Mouse (Mus musculus) gastrocnemius, postnatal 36 days (tissue): ENCODE measurements around the gene Cox4i2. TPM values are rescaled to one million over a fixed set of nuclear protein-coding genes. Genes with fewer than 3 reads are reported as not detected.

ENCODE experiments used
- DNase-seq, 2 experiments: peaks; one replicate each; pipeline ENCODE4 v3.0.0; 2022
- intact Hi-C: fragments of 180-260 bp; cut with DNase I; formaldehyde crosslinking; loops from one replicate; pipeline ENCODE4 v1.15.1; 2025
- total RNA-seq, 2 experiments: library from RNA; stranded (reverse); gene quantifications; 2 replicates each; pipeline ENCODE4 v1.2.3; 2021

Gene Cox4i2
- total RNA-seq, 2 experiments from 2014 or later, result 2.9 TPM

DNA sequence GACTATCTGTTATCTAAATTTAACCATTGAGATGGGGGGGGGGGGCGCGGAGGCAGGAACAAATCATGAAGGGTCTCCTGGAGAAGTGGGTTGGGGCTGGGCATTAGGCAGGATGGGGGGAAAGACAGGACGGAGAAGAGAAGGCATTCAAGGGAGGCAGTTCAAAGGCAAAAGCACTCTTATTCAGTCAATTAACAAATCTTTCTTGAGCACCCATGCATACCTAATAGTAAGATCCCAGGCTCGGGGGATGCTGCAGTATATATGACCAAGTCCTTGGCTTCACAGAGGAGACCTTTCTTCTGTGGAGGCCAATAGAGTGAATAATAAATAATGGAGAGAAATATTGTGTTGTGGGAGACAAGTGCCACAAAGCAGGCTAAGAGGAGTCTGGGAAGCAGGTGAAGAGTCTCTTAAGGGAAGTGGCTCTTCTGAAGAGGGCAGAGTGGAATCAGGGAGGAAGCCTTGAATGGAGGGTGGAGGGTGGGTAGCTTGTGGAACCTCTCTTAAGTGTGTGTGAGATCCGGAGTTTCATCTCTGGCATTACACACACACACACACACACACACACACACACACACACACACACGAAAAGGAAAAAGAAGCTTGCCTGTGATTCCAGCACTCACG, 11.2 kb downstream of the Cox4i2 start:
- no peak for DNase-seq
- intact Hi-C loops, result loop anchor here (2.0 kb wide), 1 partner anchor 66 kb away; no protein-coding TSS in a partner anchor

GRCm38 (mm10) chr2:152766387-152767123, 12.6 kb downstream of the Cox4i2 start:
- intact Hi-C loops, result loop anchor here (2.0 kb wide), 1 partner anchor 62 kb away; no protein-coding TSS in a partner anchor
- peak; percentile 92 to 95 for DNase-seq

DNA sequence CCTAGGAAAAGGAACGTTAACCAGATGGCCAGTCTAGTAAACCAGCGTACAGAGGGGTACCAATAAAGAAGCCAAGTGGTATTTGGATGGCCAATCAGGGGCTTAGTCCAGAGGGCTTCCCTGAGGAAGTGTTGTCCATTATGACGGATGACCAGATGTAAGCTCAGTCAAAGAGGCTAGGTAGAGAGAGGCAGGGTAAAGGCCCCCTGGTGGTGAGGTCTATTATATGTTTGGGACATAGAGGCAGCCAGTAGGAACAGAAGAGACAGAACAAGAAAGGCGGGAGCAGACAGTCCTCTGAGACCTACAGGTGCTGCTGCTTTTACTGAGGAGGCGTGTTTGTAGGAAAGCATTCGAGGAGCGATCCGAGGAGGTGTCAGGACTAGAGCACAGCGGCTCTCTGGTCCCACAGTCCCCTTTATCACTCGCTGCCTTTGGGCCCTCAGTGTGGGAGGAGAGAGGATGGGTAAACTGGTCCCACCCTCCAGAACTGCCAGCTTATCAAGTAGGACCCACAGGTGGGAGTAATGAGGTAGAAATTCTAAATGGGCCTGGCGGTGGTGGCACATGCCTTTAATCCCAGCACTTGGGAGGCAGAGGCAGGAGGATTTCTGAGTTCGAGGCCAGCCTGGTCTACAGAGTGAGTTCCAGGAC, 13.8 kb downstream of the Cox4i2 start:
- intact Hi-C loops, result loop anchor here (2.0 kb wide), 1 partner anchor 61 kb away; no protein-coding TSS in a partner anchor
- peak in 1 of 2 experiments; percentile 44 for DNase-seq

DNA sequence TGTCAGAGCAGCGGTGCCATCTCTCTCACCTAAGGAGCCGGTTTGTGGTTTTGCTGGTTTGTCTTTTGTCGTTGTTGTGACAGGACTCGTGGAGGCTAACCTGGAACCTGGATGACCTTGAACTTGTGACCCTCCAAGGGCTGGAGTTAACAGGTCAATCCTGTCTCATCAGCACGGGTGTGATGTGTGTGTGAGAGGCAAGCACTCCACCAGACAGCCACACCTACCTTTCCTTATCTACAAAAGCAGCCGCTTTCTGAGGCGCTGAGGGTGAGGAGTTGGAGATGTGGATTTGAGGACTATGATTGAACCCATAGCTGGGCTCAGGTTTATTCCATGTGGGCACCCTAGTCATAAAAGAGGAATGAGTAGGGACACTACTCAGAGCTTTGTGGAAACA, 15.7 kb downstream of the Cox4i2 start:
- no peak for DNase-seq
- intact Hi-C loops, result no loop called here

GRCm38 (mm10) chr2:152771571-152771970, 17.6 kb downstream of the Cox4i2 start:
- intact Hi-C loops, result no loop called here

DNA sequence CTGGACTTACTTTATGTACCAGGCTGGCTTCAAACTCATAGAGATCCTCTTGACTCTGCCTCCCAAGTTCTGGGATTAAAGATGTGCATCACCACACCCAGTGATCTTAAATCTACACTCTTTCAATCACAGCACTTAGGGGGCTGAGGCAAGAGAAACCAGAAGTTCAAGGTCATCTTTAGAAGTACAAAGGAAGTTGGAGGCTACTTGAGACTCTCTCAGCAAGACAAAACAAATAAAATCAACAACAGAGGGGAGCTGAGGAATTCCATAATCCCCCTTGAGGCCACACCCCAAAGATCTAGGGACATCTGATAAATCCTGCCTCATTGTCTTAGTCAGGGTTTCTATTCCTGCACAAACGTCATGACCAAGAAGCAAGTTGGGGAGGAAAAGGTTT, 18.3 kb downstream of the Cox4i2 start:
- intact Hi-C loops, result no loop called here
- DNase-seq, result no peak

More at GRCm38 (mm10) chr2:152771571-152771970, 17.6 kb downstream of the Cox4i2 start:
- DNase-seq, result no peak

DNA sequence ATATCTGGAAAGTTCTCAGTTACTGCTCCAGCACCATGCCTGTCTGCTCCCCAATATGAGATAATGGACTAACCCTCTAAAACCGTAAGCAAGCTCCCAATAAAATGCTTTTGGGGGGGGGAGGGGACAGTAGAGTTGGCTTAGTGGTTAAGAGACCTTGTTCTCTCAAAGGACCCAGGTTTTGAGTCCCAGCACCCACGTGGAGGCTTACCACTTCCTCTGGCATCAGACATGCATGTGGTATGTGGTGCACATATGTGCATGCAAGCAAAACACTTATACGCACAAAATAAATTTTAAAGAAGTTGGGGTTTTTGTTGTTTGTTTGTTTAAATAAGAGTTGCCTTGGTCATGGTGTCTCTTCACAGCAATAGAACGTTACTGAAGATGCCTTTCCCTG, 21.4 kb downstream of the Cox4i2 start:
- no peak for DNase-seq
- intact Hi-C loops, result no loop called here

DNA sequence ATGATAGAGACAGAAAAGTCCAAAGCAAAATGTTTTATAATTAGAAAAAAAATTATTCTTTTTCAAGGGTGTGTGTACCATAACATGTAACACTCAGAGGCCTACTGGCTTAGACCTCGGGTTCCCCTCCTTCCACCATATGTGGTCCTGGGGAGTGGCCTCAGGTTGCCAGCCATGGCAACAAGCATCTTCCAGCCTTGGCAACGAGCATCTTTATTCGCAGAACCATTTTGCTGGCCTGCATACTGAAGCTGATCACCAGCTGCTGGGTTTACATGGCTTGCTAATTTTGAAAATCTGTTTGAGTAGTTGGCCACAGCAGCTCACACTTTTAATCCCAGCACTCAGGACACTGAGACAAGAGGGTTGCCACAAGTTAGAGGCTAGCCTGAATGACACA, 22.0 kb downstream of the Cox4i2 start:
- intact Hi-C loops, result no loop called here
- no peak for DNase-seq

GRCm38 (mm10) chr2:152776435-152776834, 22.5 kb downstream of the Cox4i2 start:
- DNase-seq, result no peak
- intact Hi-C loops, result no loop called here

DNA sequence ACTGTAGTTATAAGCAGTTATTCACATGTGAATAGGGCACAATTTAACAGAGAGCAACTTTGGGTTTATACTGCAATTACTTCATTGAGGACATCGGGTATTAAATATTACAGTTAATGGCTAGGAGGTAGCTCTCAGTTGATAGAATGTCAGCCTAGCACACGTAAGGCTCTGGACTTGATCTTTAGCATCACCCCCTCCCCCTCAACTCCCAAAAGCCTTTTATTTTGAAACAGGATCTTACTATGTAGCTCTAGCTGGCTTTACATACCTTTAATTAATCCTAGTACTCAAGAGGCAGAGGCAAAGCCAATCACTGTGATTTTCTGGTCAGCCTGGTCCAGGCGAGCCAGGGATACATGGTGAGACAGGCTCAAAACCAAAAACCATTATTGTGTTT, 23.1 kb downstream of the Cox4i2 start:
- intact Hi-C loops, result no loop called here
- DNase-seq, result no peak

- no peak for DNase-seq
- intact Hi-C loops, result no loop called here
These were observed 26.5 kb downstream of the Cox4i2 start for GRCm38 (mm10) chr2:152780466-152780865.

DNA sequence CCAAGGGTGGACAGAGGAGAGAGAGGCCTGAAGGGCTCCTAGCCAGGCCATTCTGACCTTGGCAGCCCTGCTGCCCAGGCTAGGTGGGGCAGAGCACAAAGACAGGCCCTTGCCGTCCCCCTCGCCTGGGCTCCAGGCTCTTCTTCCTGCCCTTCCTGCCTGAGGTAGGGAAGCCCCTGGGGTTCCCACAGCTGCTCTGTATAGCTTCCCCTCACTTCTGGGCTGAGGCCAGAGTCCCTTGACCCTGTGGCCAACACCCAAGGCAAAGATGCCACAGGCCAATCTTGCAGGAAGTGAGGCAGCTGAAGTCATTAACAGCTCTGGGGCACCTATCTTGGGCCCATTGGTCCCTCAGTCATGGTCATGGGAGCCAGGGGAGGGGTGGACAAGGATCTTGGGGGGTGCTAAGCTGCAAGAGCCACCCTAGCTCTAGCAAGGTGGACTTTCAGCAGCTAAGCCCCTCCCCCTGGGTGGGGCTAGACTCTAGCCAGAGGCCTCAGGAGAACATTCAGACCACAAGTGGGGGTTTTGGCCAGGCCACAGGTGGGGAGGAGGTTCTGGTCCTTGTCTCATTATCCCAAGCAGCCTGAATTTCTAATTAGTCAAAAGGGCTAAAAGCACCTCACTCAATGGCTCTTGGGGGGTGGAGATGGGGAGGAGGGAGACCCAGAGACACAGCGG, 27.2 kb downstream of the Cox4i2 start:
- DNase-seq, result peak in 1 of 2 experiments; percentile 18
- intact Hi-C loops, result no loop called here

GRCm38 (mm10) chr2:152782656-152783055, 28.7 kb downstream of the Cox4i2 start:
- DNase-seq, result no peak
- intact Hi-C loops, result no loop called here

- intact Hi-C loops, result no loop called here
- no peak for DNase-seq
These were observed 29.3 kb downstream of the Cox4i2 start for GRCm38 (mm10) chr2:152783241-152783640.

DNA sequence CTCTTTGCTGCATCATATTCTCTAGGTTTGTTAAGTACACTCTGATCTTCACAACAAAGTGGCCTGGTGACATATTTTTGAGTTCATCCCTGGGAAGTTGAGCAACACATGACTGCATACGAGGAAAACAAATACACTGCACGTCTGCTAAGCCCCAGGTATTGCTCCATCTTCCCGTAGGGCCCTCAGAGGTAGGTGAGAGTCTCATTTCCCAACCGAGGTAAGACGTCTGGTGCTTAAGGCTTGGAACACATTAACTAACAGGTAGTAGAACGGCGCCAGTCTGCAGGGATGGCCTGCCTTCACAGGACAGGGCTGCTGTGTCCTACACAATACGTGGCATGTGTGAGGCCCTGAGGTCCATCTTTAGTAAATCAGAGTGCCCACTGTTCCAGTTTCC, 30.7 kb downstream of the Cox4i2 start:
- DNase-seq, result no peak
- intact Hi-C loops, result loop anchor here (5.0 kb wide), 1 partner anchor 38 kb away; no protein-coding TSS in a partner anchor

- DNase-seq, result peak; percentile 71 to 79
- intact Hi-C loops, result loop anchor here (5.0 kb wide), 1 partner anchor 37 kb away; no protein-coding TSS in a partner anchor
These were observed 31.7 kb downstream of the Cox4i2 start for GRCm38 (mm10) chr2:152785446-152786350.

DNA sequence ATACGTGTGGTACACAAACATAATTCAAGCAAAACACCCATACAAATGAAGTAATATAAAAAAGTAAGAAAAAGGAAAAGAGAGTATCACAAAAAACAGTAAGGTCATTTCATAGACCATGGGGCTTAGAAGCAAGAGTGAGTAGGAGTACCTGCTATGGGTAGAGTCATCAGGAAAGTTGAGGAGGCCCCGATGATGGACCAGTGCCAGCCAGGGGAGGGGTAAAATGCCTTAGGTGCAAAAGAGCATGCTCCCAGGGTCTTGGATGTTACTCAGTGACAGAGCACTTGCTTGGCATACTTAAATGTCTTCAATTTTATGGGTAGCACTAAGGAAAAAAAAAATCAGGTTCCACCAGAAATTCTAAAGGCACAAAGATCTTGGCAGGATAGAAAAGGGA, 33.2 kb downstream of the Cox4i2 start:
- DNase-seq, result no peak
- intact Hi-C loops, result loop anchor here (5.0 kb wide), 1 partner anchor 35 kb away; no protein-coding TSS in a partner anchor

- intact Hi-C loops, result loop anchor here (5.0 kb wide), 1 partner anchor 35 kb away; no protein-coding TSS in a partner anchor
- no peak for DNase-seq
These were observed 33.6 kb downstream of the Cox4i2 start for GRCm38 (mm10) chr2:152787543-152787942.

DNA sequence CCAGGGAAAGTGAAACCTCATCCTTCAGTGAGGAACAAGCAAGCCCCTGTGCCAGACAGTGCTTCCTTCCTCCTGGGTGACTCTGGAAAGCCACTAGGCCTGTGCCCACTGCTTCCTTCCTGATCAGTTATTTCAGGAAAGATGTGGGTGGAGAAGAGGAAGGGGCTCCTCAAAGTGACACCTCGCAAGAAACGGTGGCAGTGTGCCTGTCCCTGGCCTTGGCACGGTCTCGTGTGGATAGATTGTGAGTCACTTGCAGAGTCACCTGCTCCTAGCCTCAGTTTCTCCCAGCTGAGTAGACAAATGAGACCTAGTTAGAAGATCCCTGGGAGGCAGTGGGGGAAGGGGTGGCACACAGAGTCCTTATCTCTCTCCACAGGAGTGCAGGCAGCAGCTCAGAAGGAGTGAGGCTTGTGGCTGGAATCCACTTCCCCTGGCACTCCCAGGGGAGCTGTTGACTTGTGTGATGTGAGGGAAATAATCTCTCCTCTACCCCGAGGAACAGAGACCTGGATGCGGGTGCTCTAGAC, 35.0 kb downstream of the Cox4i2 start:
- intact Hi-C loops, result loop anchor here (5.0 kb wide), 1 partner anchor 33 kb away; no protein-coding TSS in a partner anchor
- DNase-seq, result no peak
